Mouse (Mus musculus) kidney, postnatal 14 days (tissue): ENCODE measurements around the gene Bora.
"Not testable (repeated sequence)": the region's sequence is repeated elsewhere in the genome, so short reads cannot be mapped to it uniquely, and the experiment has no call there.

Experiments used
- DNase-seq: peaks from one replicate; pipeline ENCODE4 v3.0.0; 2022; ENCODE audit warnings: mixed read lengths

The Bora gene

GRCm38 (mm10) chr14:99046031-99046781 is at the start of gene Bora, which contains the start of gene Mzt1:
Gene Bora, plus strand, starts transcription at chr14:99046222.
Gene Mzt1, minus strand, starts transcription at chr14:99046134.
- DNase-seq: peak; percentile 96

- peak; percentile 26 for DNase-seq
Observed at GRCm38 (mm10) chr14:99010224-99010919, 35.6 kb upstream of the Bora start.

- DNase-seq: no peak
Observed at GRCm38 (mm10) chr14:99010920-99011313, 35.1 kb upstream of the Bora start.

DNA sequence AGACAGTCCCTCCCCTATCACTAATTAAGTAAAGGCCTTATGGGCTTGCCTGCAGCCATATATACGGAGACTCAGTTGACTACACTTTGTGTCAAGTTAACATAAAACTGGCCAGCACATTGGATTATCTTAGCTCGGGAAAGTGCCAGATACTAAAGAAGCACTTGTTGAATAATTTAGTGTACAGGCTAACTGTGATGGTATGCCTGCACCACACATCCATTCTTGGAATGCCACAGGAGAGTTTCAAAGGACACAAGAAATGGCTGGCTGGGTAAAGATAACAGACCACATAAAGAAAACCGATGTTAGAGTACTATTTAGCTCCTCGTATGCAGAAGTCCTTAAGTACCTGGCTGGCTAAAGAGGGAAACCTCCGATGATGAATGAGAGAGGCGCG is 27.3 kb upstream of the Bora start:
- no peak for DNase-seq

GRCm38 (mm10) chr14:99019136-99019808 is 26.8 kb upstream of the Bora start:
- no peak for DNase-seq

GRCm38 (mm10) chr14:99022346-99023086 is 23.5 kb upstream of the Bora start:
- DNase-seq: no peak

- DNase-seq: no peak
Observed at GRCm38 (mm10) chr14:99029987-99030386, 16.0 kb upstream of the Bora start.

DNA sequence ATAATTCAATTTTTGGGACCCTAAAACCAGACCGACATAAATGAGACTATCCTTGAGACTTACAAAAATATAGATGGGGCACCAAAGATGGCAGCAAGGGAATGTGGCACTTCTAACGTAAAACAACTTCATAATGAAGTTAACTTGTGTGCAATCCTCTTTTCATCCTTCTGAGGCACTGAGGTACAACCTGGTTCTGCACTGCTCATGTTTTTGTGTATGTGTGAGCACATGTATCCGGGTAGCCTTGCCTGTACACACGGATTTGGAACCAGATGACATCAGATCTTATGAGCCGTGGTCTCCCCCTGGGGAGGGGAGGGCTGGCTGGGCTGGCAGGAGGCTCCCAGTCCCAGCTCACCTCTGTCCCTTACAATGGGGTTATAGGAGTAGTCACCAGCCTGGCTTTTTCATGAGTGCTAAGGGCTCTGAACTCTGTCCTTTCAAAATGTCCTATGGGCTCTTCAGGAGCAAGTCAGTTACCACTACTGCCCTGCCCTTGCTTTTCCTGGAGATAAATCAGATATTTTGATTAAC is 14.6 kb upstream of the Bora start:
- no peak for DNase-seq

DNA sequence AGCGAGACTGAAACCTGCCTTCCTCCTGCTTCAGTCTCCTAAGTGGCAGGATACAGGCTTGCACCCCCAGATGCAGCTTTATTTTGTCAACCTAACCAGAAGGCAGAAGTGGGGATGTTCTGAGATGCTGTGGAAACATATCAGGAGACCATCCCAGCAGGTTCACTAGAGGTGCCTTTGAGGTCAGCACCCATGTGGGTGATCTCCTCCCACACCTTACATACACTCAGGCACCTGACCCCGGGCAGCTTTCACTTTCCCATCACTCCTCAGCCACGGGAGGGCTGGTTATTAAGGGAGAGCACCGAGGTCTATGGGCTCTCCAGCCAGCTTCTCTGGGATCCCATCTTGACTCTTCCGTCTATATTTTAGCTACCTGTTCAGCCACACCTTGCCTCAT is 13.4 kb upstream of the Bora start:
- DNase-seq: no peak

GRCm38 (mm10) chr14:99034851-99035250 is 11.2 kb upstream of the Bora start:
- not testable (repeated sequence) for DNase-seq

DNA sequence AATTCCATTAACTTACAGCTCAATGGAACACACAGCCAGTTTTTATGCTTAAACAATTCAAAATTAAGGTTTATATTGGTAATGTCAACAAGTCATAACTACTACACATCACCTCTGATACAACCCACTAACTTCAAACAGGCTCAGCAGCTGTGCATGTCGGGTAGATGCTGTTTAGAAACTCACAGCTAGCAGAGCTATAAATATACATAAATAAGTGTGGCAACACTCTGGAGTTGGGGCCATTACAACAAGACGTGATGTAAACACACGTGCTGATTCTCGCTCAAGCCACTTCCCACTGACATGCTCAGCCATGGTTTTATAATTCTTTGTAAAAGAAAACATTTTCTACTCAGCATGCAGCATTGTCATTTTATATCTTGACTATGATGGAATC is 10.0 kb upstream of the Bora start:
- no peak for DNase-seq

- DNase-seq: no peak
Observed at GRCm38 (mm10) chr14:99037703-99038102, 8.3 kb upstream of the Bora start.

GRCm38 (mm10) chr14:99039308-99039707 is 6.7 kb upstream of the Bora start:
- not testable (repeated sequence) for DNase-seq

GRCm38 (mm10) chr14:99041416-99041815 is 4.6 kb upstream of the Bora start:
- DNase-seq: no peak

DNA sequence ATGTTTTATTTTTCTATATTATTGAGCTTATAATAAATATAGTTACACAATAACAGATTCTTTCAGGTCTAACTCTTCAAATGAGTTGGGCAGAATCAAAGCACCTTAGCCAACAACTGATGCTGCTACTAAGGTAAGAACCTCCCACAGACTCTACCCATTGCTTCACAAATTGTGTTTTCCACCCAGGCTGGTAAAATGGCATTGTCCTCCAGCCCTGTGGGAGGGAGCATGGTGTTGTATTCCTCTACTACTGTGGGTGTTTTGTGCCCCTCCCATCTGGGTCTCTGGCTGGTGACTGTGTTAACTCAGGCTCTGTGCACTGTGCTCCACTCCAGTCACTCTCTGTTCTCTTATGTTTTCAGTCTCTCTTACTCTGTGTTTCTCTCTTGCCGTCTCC is 2.5 kb upstream of the Bora start:
- no peak for DNase-seq

- no peak for DNase-seq
Observed at GRCm38 (mm10) chr14:99044096-99044495, 1.9 kb upstream of the Bora start.

- no peak for DNase-seq
Observed at GRCm38 (mm10) chr14:99044718-99045117, 1.3 kb upstream of the Bora start.

- DNase-seq: peak; percentile 32
Observed at GRCm38 (mm10) chr14:99045378-99046030, 518 bp upstream of the Bora start.

DNA sequence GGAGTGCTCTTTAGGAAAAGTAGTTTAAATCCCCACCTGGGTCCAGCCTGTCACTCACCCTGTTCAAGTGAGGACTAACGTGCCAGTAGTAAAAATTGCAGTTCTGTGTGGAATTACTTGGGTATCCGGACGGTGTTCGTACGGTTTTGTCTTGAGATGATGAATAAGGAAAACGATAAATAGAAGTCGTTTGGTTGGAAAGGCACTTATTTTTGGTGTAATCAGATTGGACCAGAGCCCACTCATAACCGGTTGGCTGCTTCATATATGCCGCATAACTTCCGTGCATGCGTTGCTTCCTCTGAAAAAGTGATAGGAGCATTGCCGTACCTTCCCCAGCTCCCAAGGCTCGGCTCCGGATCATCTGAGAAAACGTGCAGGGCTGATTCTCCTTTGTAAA is 760 bp downstream of the Bora start:
- DNase-seq: no peak

DNA sequence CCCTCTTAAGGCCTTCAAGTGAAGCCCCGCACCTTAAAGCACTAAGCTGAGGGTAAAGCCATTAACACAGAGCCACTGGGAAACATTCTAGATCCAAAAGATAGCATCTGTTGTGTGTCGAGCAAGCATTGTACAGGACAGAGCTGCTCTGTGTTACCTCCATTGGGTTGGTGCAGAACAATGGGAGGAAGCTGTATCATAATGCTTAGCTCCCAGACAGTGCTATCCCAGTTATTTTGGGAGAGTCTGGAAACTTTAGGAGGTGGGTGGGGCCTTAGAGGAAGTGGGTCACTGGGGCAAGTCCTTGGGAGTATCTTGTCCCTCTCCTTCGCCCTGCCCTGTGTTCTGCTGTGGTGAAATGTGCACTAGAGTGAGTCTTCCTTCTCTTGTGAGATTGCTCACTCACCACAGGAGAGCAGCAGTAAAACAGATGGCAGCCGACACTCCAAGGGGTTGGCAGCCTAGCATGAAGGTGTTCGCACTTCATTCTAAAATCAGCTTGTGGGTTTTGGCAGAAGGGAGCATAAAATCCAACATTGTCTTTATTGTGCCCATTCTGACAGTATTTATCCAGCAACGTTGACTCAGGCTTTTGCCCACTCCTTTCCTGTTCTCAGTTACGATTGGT is 13.1 kb downstream of the Bora start:
- no peak for DNase-seq

GRCm38 (mm10) chr14:99060616-99061015 is 14.6 kb downstream of the Bora start:
- DNase-seq: no peak

DNA sequence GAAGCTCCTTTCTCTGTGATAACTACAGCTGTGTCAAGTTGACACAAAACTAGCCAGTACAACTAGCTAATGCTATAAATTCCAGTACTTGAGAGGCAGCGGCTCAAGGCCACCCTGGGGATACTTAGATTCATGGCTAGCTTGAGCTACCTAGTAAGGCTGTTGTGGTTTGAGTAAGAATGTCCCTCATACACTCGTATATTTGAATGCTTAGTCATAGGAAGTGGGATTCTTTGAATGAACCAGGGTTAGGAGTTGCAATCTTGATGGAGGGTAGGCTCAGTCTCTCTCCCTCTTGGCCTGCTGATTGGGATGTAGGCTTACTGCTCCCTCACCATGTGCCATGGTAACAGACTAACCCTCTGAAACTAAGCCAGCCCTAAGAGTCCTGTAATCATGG is 17.1 kb downstream of the Bora start:
- DNase-seq: no peak
